Mouse (Mus musculus) neural tube, embryonic 12.5 days (tissue): ENCODE results near the gene Gm15517. TPM values are rescaled to one million over a fixed set of nuclear protein-coding genes. Genes with fewer than 3 reads are reported as not detected.

Experiments used
- ATAC-seq: fragments of 200-750 bp; cut with Nextera tagmentation; 2 replicates; pipeline ENCODE4 v1.8.0; 2017; ENCODE audit warnings: low read depth, mild to moderate bottlenecking, moderate TSS enrichment, moderate library complexity; ENCODE audit not compliant: low FRiP score
- H3K27ac ChIP-seq: fragments of 300-500 bp; sonication (generic); 2 replicates; pipeline ENCODE4 v1.5.1; 2016
- H3K27me3 ChIP-seq: fragments of 300-500 bp; sonication (generic); replicated peaks from 2 replicates; pipeline ENCODE4 v1.6.1; 2016; ENCODE audit warnings: mild to moderate bottlenecking
- H3K36me3 ChIP-seq: fragments of 300-500 bp; sonication (generic); 2 replicates; pipeline ENCODE4 v1.6.1; 2016; ENCODE audit warnings: mild to moderate bottlenecking
- H3K4me1 ChIP-seq: fragments of 300-500 bp; sonication (generic); 2 replicates; pipeline ENCODE4 v1.6.1; 2016
- H3K4me2 ChIP-seq: fragments of 300-500 bp; sonication (generic); replicated peaks from 2 replicates; pipeline ENCODE4 v1.6.1; 2016; ENCODE audit warnings: mild to moderate bottlenecking
- H3K4me3 ChIP-seq: fragments of 300-500 bp; sonication (generic); 2 replicates; pipeline ENCODE4 v1.5.1; 2016
- H3K9ac ChIP-seq: fragments of 300-500 bp; sonication (generic); 2 replicates; pipeline ENCODE4 v1.6.1; 2016; ENCODE audit warnings: mild to moderate bottlenecking
- H3K9me3 ChIP-seq: fragments of 300-500 bp; sonication (generic); 2 replicates; pipeline ENCODE4 v1.6.1; 2016; ENCODE audit warnings: mild to moderate bottlenecking
- WGBS: fragments of 180-500 bp; shearing (Covaris S2); methylation state at CpG from one replicate; pipeline ENCODE4 v1.1.7; 2016; 5-methylcytosine and 5-hydroxymethylcytosine counted together
- polyA plus RNA-seq: library from polyadenylated mRNA; unstranded; fragments of >200 nt; fragmentation: Nextera tagmentation; extraction: Ambion mirVana; gene quantifications from 2 replicates; pipeline ENCODE4 v1.2.1, GENCODE M21; 2016

The Gm15517 gene
- polyA plus RNA-seq, 1 experiment from 2014 or later = not detected

GRCm38 (mm10) chr7:44304463-44304774, 43.2 kb downstream of the Gm15517 start:
- Histone ChIP-seq H3K4me1 (peaks cover 28% of the 10 kb centered on the region), H3K27me3 (peaks cover 6% of the 10 kb centered on the region; the same call in 1 of the 2 replicates), H3K4me2 (peak overlapping the region; percentile 62), H3K36me3 (no peaks in the 10 kb centered on the region), H3K9ac (peak overlapping the region; percentile 86), H3K9me3 (no peaks in the 10 kb centered on the region), H3K27ac (peak overlapping the region; percentile 85), H3K4me3 (peak overlapping the region; percentile 56)
- peak; percentile 42 for ATAC-seq
- under 1% methylated on average over 25 of the region's 25 CpGs for WGBS

- WGBS = under 1% methylated on average over 49 of the region's 49 CpGs
- peak overlapping the region; percentile 62 for H3K4me2 ChIP-seq
- ATAC-seq = peak; percentile 95
Observed at GRCm38 (mm10) chr7:44304775-44305641, 43.8 kb downstream of the Gm15517 start.

GRCm38 (mm10) chr7:44305686-44306085, 44.4 kb downstream of the Gm15517 start:
- 9% methylated on average over 16 of the region's 16 CpGs for WGBS
- H3K9ac ChIP-seq = no peak overlapping the region
- peaks cover 9% of the 10 kb centered on the region; the same call in 1 of the 2 replicates for H3K27me3 ChIP-seq

More at GRCm38 (mm10) chr7:44304775-44305641, 43.8 kb downstream of the Gm15517 start:
- Histone ChIP-seq H3K36me3 (no peaks in the 10 kb centered on the region), H3K27ac (peak overlapping the region; percentile 85), H3K9me3 (no peaks in the 10 kb centered on the region), H3K4me3 (peak overlapping the region; percentile 56), H3K9ac (peak overlapping the region; percentile 86), H3K4me1 (peaks cover 28% of the 10 kb centered on the region), H3K27me3 (peaks cover 6% of the 10 kb centered on the region; the same call in 1 of the 2 replicates)

GRCm38 (mm10) chr7:44306516-44307240, 45.4 kb downstream of the Gm15517 start, which contains the start of gene Clec11a:
Clec11a (minus strand) TSS chr7:44306902.
- WGBS = 62% methylated on average over 6 of the region's 6 CpGs
- H3K27me3 ChIP-seq = peaks cover 15% of the 10 kb centered on the region
- H3K4me2 ChIP-seq = peak within 1 kb of the TSS; percentile 62
- no peaks in the 10 kb centered on the region for H3K36me3 ChIP-seq
- H3K4me3 ChIP-seq = no peak within 1 kb of the TSS; the same call in 1 of the 2 replicates
- H3K27ac ChIP-seq = peak within 1 kb of the TSS; percentile 37; the same call in 1 of the 2 replicates
- H3K4me1 ChIP-seq = peaks cover 41% of the 10 kb centered on the region
- no peak within 1 kb of the TSS for H3K9ac ChIP-seq
- ATAC-seq = no peak
- no peaks in the 10 kb centered on the region for H3K9me3 ChIP-seq

More at GRCm38 (mm10) chr7:44305686-44306085, 44.4 kb downstream of the Gm15517 start:
- H3K36me3 ChIP-seq = no peaks in the 10 kb centered on the region
- no peaks in the 10 kb centered on the region for H3K9me3 ChIP-seq
- H3K27ac ChIP-seq = peak overlapping the region; percentile 37; the same call in 1 of the 2 replicates
- peaks cover 31% of the 10 kb centered on the region for H3K4me1 ChIP-seq
- H3K4me2 ChIP-seq = peak overlapping the region; percentile 62
- ATAC-seq = no peak
- H3K4me3 ChIP-seq = no peak overlapping the region; the same call in 1 of the 2 replicates

- H3K9ac ChIP-seq = no peak overlapping the region
- peaks cover 48% of the 10 kb centered on the region for H3K4me1 ChIP-seq
Observed at GRCm38 (mm10) chr7:44307261-44308020, 46.2 kb downstream of the Gm15517 start.

GRCm38 (mm10) chr7:44309475-44310284, 48.4 kb downstream of the Gm15517 start, which contains the start of gene Shank1:
Shank1 (plus strand) TSS chr7:44310253.
- peak within 1 kb of the TSS; percentile 95 for H3K4me2 ChIP-seq
- H3K4me1 ChIP-seq = peaks cover 37% of the 10 kb centered on the region
- H3K9ac ChIP-seq = peak within 1 kb of the TSS; percentile 73
- peaks cover 15% of the 10 kb centered on the region for H3K27me3 ChIP-seq
- ATAC-seq = no peak
- peak within 1 kb of the TSS; percentile 57 for H3K27ac ChIP-seq
- H3K9me3 ChIP-seq = no peaks in the 10 kb centered on the region
- H3K4me3 ChIP-seq = peak within 1 kb of the TSS; percentile 57
- WGBS = 12% methylated on average over 18 of the region's 22 CpGs
- peaks cover 6% of the 10 kb centered on the region; the same call in 1 of the 2 replicates for H3K36me3 ChIP-seq

More at GRCm38 (mm10) chr7:44307261-44308020, 46.2 kb downstream of the Gm15517 start:
- Histone ChIP-seq H3K4me3 (no peak overlapping the region), H3K9me3 (no peaks in the 10 kb centered on the region), H3K27me3 (peaks cover 15% of the 10 kb centered on the region), H3K27ac (no peak overlapping the region), H3K4me2 (no peak overlapping the region), H3K36me3 (no peaks in the 10 kb centered on the region)
- 32% methylated on average over 9 of the region's 9 CpGs for WGBS
- ATAC-seq = no peak

GRCm38 (mm10) chr7:44310285-44310877, 49.1 kb downstream of the Gm15517 start:
- Histone ChIP-seq H3K9ac (peak overlapping the region; percentile 73), H3K4me1 (peaks cover 37% of the 10 kb centered on the region), H3K9me3 (no peaks in the 10 kb centered on the region), H3K27ac (peak overlapping the region; percentile 57), H3K4me3 (peak overlapping the region; percentile 57), H3K4me2 (peak overlapping the region; percentile 95), H3K27me3 (peaks cover 15% of the 10 kb centered on the region), H3K36me3 (peaks cover 7% of the 10 kb centered on the region; the same call in 1 of the 2 replicates)
- under 1% methylated on average over 37 of the region's 40 CpGs for WGBS
- ATAC-seq = peak; percentile 18; the same call in 1 of the 2 replicates

GRCm38 (mm10) chr7:44310878-44311712, 49.8 kb downstream of the Gm15517 start:
- WGBS = under 1% methylated on average over 38 of the region's 38 CpGs
- ATAC-seq = peak; percentile 60
- H3K4me1 ChIP-seq = peaks cover 32% of the 10 kb centered on the region

More at GRCm38 (mm10) chr7:44310878-44311712, 49.8 kb downstream of the Gm15517 start:
- Histone ChIP-seq H3K9me3 (no peaks in the 10 kb centered on the region), H3K9ac (peak overlapping the region; percentile 73), H3K27ac (peak overlapping the region; percentile 57), H3K27me3 (peaks cover 15% of the 10 kb centered on the region), H3K36me3 (peaks cover 9% of the 10 kb centered on the region; the same call in 1 of the 2 replicates), H3K4me3 (peak overlapping the region; percentile 57), H3K4me2 (peak overlapping the region; percentile 95)
